Mouse (Mus musculus): ENCODE measurements at regions not wholly inside any gene's neighbourhood (a gene's known extent, or its start where the extent isn't known, plus 50 kb on each side); places are given as distances from the start of the nearest gene placed in this dataset.

DNA sequence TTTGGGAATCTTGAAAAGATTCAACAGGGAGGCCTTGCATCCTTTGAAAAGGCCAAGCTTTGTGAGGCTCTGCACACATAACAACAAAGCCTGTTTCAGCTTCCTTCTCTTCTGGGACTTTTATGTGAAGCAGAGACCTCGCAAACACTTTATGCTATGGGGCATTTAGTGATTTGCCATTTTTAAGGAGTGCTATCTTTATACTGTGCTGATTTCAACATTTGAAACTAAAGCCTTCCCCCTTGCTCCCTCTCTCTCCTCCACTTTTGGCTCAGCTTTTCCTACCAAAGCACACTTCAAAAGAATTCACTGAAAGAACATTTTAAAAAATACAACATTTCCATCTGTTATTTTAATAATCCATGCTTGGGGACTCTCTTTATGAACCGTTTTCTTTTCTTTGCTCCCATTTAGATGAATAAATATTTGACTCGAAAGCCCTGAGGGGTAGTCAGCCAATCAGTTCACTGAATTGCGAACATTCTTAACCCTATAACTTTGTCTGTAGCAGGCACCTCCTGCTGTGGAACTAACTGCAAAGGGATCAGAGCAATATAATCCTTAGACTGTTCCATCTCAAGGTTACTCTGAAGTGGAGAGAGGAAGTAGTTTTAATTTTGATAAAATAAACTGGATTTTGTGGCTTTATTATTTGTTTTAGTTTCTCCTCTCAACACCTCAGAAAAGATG lies 74.2 kb upstream of the Gorab start:
- no peak for TF ChIP-seq CTCF (IDR thresholded peaks at IDR 0.05; ENCODE audit: control insufficient read depth, insufficient read depth, insufficient replicate concordance, low read depth, low read length)
- no peak for TF ChIP-seq POLR2A (IDR thresholded peaks at IDR 0.05; ENCODE audit: control insufficient read depth, low read depth, low read length)
